Mouse (Mus musculus) lung, postnatal 14 days (tissue): ENCODE measurements around the gene Adgre5.

Experiments used
- DNase-seq: peaks from one replicate; pipeline ENCODE4 v3.0.0; 2021

The Adgre5 gene

GRCm38 (mm10) chr8:83679866-83680265, 61.3 kb downstream of the Adgre5 start:
- no peak for DNase-seq

GRCm38 (mm10) chr8:83674497-83674896, 66.6 kb downstream of the Adgre5 start:
- no peak for DNase-seq
